Mouse (Mus musculus) hindbrain, embryonic 15.5 days (tissue): Measurements from ENCODE around the gene Phf23. TPM values are rescaled to one million over a fixed set of nuclear protein-coding genes. Genes with fewer than 3 reads are reported as not detected.
A peak's percentile ranks its signal among the peaks of the same experiment; 100 is the strongest.
"Not testable (repeated sequence)": the region's sequence is repeated elsewhere in the genome, so short reads cannot be mapped to it uniquely, and the experiment has no call there.

Source experiments
- ATAC-seq: fragments of 200-750 bp; cut with Nextera tagmentation; 2 replicates; pipeline ENCODE4 v1.8.0; 2017; ENCODE audit warnings: low read depth, moderate number of reproducible peaks, moderate TSS enrichment; ENCODE audit not compliant: low FRiP score
- H3K27ac ChIP-seq: fragments of 300-500 bp; sonication (generic); replicated peaks from 2 replicates; pipeline ENCODE4 v1.5.1; 2015; ENCODE audit warnings: mild to moderate bottlenecking, inconsistent platforms
- H3K27me3 ChIP-seq: fragments of 300-500 bp; sonication (generic); 2 replicates; pipeline ENCODE4 v1.6.1; 2015; ENCODE audit warnings: control low read depth, inconsistent platforms
- H3K36me3 ChIP-seq: fragments of 300-500 bp; sonication (generic); 2 replicates; pipeline ENCODE4 v1.6.1; 2015; ENCODE audit warnings: control low read depth, inconsistent platforms
- H3K4me1 ChIP-seq: fragments of 300-500 bp; sonication (generic); replicated peaks from 2 replicates; pipeline ENCODE4 v1.6.1; 2015; ENCODE audit warnings: control low read depth, inconsistent platforms
- H3K4me2 ChIP-seq: fragments of 300-500 bp; sonication (generic); 2 replicates; pipeline ENCODE4 v1.6.1; 2015; ENCODE audit warnings: moderate library complexity, mild to moderate bottlenecking, inconsistent platforms
- H3K4me3 ChIP-seq: fragments of 300-500 bp; sonication (generic); 2 replicates; pipeline ENCODE4 v1.5.1; 2015; ENCODE audit warnings: mild to moderate bottlenecking, inconsistent platforms
- H3K9ac ChIP-seq: fragments of 300-500 bp; sonication (generic); 2 replicates; pipeline ENCODE4 v1.6.1; 2015; ENCODE audit warnings: inconsistent platforms
- H3K9me3 ChIP-seq: fragments of 300-500 bp; sonication (generic); 2 replicates; pipeline ENCODE4 v1.6.1; 2016; ENCODE audit warnings: control low read depth, inconsistent platforms
- WGBS: fragments of 180-500 bp; shearing (Covaris S2); methylation state at CpG from one replicate; pipeline ENCODE4 v1.1.7; 2015; 5-methylcytosine and 5-hydroxymethylcytosine counted together
- polyA plus RNA-seq: library from polyadenylated mRNA; unstranded; fragments of >200 nt; fragmentation: Nextera tagmentation; extraction: Ambion mirVana; gene quantifications from 2 replicates; pipeline ENCODE4 v1.2.1, GENCODE M21; 2015

Gene Phf23
- polyA plus RNA-seq = 56.1 and 62.2 TPM in 2 replicates

DNA sequence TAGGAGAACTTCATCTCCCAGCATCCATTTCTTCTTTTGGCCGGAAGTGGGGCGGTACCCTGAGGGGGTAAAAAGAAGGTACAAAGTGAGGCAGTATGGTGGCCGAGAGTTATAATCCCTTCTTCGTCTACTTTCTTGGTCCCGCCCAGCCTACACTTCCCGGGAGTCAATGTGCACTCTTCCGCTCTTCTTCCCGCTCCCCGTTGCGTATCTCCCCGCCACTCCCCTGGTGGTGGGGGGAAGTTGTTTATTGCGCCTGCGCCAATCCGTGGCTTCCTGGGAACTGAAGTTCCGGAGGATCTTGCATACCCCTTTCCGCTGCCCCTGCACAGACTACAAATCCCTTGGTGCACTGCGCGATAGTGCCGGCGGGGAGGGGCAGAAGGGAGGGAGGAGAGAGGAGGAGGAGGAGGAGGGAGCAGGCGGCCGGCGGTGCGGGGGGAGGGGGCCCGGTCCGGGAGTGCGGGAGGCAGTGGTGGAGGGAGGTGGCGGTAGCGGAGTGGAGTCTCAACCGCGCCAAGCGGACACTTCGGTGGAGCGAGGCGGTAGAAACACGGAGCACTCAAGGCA is at the start of gene Phf23:
Gene Phf23 (plus strand): TSS at position 387 of the 570 bp plus-strand sequence.
- peak within 1 kb of the TSS; percentile 94 for H3K4me3 ChIP-seq
- no peaks in the 10 kb centered on the region for H3K27me3 ChIP-seq
- peaks cover 30% of the 10 kb centered on the region for H3K36me3 ChIP-seq
- peak; percentile 85 for ATAC-seq
- H3K4me1 ChIP-seq = peaks cover 53% of the 10 kb centered on the region
- peak within 1 kb of the TSS; percentile 83 for H3K9ac ChIP-seq
- 1% methylated on average over 34 of the region's 36 CpGs for WGBS
- peak within 1 kb of the TSS; percentile 96 for H3K27ac ChIP-seq
- H3K4me2 ChIP-seq = peak within 1 kb of the TSS; percentile 80
- no peaks in the 10 kb centered on the region for H3K9me3 ChIP-seq

DNA sequence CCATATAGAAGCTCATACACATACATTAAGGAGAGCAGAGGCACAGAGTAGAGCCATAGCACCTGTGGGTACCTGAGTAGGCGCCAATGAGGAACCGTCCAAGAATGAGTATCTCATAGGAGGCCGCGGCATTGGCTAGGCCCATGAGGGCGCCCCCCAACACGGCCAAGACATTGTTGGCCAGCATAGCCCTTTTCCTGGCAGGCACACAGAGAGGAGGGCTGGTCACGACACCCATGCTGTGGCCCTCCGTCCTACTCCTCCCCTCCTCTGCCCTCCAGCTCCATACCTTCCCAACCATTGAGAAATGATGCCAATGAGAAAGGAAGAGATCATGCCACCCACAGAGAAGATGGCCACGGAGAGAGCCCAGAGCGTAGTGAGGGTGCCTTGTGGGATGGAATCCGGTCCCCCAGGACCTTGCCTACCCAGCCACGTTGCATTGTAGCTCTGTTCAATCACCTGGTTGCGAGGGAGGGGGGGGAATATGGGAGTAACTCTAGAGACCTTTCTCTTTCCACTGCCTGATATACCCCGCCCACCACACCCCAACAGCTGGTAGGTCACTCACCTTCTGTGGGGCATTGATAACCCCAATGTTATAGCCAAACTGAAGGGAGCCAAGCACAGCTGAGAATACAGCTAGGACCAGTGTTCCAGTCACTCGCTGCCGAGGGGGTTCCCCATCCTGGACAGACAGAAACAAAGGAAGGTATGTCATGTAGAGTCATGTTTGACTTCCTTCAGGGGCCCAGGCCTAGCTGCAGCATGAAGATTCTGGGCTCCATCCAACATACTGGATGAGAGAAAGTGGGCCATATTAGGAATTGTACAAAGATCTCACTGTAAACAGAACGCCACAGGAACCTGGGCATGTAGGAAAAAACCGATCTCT is 49.3 kb upstream of the Phf23 start:
- Histone ChIP-seq H3K36me3 (no peaks in the 10 kb centered on the region), H3K4me3 (no peak overlapping the region), H3K27me3 (no peaks in the 10 kb centered on the region), H3K9ac (no peak overlapping the region), H3K9me3 (no peaks in the 10 kb centered on the region), H3K4me2 (no peak overlapping the region), H3K27ac (no peak overlapping the region), H3K4me1 (peaks cover 16% of the 10 kb centered on the region)
- ATAC-seq = no peak
- WGBS = 88% methylated on average over 18 of the region's 18 CpGs

DNA sequence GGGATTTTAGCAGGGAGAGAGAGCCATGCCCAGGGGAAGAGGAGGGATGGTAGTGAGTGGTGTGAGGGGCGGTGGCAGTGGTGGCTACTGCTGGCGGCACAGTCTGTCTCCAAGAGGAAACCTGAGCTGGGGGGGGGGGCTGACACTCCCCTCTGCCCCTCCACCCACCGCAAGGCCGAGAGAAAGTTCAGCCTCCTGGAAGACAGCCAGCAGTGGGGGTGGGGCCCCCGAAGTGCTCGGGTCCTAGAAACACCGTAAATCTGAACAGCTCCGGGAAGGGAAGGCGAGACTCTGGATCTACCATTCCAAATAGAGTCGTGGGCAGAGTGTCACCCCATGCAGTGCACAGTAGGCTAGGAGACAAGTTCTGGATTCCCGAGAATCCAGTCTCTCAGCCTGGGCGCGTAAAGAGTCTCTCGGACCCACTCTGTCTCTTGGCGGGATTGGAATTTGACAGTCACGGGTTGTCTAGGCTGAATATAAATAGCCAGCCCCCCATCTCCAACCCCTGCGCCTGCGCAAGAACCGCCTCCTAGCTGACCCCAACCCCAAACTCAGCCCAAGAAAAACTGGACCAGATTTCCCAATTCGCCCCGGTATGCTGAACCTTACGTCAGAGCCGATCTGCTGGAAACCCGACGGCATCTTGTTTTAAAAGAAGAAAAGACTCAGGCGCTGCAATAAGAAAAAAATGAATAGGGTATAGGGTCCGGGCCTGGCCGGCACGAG is 48.1 kb upstream of the Phf23 start:
- H3K4me1 ChIP-seq = peaks cover 16% of the 10 kb centered on the region
- H3K36me3 ChIP-seq = no peaks in the 10 kb centered on the region
- H3K4me2 ChIP-seq = peak overlapping the region; percentile 56
- no peaks in the 10 kb centered on the region for H3K9me3 ChIP-seq
- H3K27ac ChIP-seq = 0 out of 2 replicates have a peak overlapping the region, but pooled peaks have one; percentile 31
- ATAC-seq = peak; percentile 16; the same call in 1 of the 2 replicates
- H3K4me3 ChIP-seq = peak overlapping the region; percentile 44
- 4% methylated on average over 29 of the region's 29 CpGs for WGBS
- no peaks in the 10 kb centered on the region for H3K27me3 ChIP-seq
- 0 out of 2 replicates have a peak overlapping the region, but pooled peaks have one; percentile 18 for H3K9ac ChIP-seq

DNA sequence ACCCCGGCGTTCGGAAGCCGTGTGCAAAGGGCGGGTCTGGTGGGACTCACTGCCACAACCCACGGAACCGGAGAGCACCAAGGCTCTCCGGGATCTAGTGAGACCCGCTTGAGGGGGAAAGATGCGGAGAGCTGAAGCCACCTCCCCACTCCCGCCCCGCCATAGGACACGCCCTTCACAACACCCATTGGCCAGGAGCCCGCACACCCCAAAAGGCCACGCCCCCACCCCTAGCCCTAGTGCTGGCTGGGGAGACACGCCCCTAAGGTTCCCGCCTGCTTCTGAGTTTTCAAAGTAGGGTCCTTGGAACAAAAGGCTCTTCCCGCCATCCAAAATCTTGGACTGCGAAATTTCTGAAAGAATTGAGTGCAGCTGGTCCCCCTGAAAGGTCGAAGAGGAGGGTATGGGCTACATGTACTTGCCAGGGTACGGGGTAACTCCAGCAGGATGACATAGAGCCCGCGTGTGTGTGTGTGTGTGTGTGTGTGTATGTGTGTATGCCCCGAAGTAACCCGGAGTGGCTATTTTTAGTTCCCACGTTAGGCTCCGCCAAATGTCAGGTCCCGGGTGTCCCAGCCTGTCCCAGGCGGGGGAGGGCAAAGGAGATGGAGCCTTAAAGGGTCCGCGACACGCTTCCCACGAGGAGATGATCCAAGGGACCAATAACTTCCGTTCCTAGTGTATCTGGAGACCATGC is 47.4 kb upstream of the Phf23 start, which contains the start of gene Slc2a4:
Gene Slc2a4 (minus strand): TSS at position 123 of the 697 bp plus-strand sequence.
- Histone ChIP-seq H3K9ac (0 out of 2 replicates have a peak within 1 kb of the TSS, but pooled peaks have one; percentile 18), H3K4me3 (peak within 1 kb of the TSS; percentile 44), H3K27me3 (no peaks in the 10 kb centered on the region), H3K9me3 (no peaks in the 10 kb centered on the region), H3K4me1 (peaks cover 16% of the 10 kb centered on the region), H3K27ac (0 out of 2 replicates have a peak within 1 kb of the TSS, but pooled peaks have one; percentile 31), H3K4me2 (peak within 1 kb of the TSS; percentile 56), H3K36me3 (no peaks in the 10 kb centered on the region)
- WGBS = under 1% methylated on average over 34 of the region's 34 CpGs
- peak; percentile 88 for ATAC-seq

DNA sequence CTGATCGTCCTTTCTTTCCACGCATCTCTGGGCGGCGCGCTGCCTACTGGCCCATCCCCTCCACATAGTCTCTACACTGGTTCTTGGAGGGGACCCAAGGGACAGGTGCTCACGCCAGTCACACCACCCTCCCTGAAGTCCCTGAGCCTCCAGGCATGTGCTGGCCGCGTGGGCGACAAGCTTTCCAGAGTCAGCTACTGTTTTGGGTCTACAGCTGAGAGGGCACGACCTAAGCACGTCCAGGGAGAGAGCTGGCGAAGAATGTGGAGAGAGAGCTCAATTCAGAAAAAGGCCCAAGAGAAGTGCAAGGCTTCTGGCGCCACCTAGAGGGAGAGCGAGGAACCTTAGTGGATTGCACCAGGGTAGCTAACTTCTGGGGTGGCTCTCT is 46.8 kb upstream of the Phf23 start:
- H3K9ac ChIP-seq = no peak overlapping the region
- WGBS = under 1% methylated on average over 14 of the region's 14 CpGs
- H3K4me3 ChIP-seq = peak overlapping the region; percentile 44
- H3K27me3 ChIP-seq = 0 out of 2 replicates have a peak, but pooled peaks cover 2% of the 10 kb centered on the region
- no peak overlapping the region for H3K27ac ChIP-seq
- ATAC-seq = peak; percentile 46; the same call in 1 of the 2 replicates
- peaks cover 16% of the 10 kb centered on the region for H3K4me1 ChIP-seq
- H3K36me3 ChIP-seq = no peaks in the 10 kb centered on the region
- no peaks in the 10 kb centered on the region for H3K9me3 ChIP-seq
- peak overlapping the region; percentile 56 for H3K4me2 ChIP-seq

DNA sequence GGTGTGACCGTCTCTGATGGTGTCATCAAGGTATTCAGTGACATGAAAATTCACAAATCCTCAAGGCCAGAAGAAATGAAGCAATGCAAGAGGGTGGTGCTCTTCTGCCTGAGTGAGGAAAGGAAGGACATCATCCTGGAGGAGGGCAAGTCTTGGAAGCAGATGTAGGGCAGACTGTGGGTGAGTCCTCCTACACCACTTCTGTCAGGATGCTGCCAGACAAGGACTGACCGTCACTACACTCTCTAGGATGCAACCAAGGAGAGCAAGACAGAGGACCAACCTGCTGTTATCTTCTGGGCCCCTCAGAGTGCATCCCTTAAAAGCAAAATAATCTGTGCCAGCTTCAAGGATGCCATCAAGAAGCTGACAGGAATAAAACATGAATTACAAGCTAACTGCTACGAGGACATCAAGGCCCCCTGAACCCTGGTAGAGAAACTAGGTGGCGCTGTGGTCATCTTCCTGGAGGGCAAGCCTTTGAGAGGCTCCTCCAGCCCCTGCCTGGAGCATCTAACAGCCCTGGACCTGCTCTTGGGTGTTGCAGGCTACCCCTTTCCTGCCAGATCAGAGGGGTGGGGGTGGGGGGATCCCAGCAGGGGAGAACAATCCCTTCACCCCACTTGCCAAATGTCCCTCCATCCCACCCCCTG is 44.6 kb upstream of the Phf23 start:
- ATAC-seq = no peak
- Histone ChIP-seq H3K4me3 (no peak overlapping the region), H3K27me3 (0 out of 2 replicates have a peak, but pooled peaks cover 2% of the 10 kb centered on the region), H3K4me1 (peaks cover 16% of the 10 kb centered on the region), H3K27ac (no peak overlapping the region), H3K36me3 (no peaks in the 10 kb centered on the region), H3K9me3 (no peaks in the 10 kb centered on the region), H3K4me2 (no peak overlapping the region), H3K9ac (no peak overlapping the region)
- WGBS = 43% methylated on average over 4 of the region's 4 CpGs

DNA sequence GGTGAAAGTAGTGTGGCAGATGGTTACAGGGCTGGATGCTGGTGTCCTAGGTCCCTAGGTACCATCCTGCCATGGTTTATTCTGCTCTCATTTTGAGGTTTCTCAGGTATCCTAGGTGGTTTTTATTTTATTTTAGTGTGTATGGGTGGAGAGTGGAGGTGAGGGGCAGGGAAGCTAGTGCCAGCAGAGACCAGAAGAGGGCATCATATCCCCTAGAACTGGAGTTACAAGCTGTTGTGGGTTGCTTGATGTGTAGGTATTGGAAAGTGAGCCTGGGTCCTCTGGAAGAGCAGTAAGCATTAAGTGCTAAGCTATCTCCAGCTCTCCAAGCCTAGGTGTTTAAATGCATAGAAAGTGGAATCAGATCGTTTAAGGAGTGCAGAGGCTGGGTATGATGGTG is 43.3 kb upstream of the Phf23 start:
- 0 out of 2 replicates have a peak, but pooled peaks cover 2% of the 10 kb centered on the region for H3K27me3 ChIP-seq
- H3K4me3 ChIP-seq = no peak overlapping the region
- no peaks in the 10 kb centered on the region for H3K36me3 ChIP-seq
- 68% methylated on average over 1 of the region's 1 CpGs for WGBS
- no peak overlapping the region for H3K27ac ChIP-seq
- H3K4me1 ChIP-seq = peaks cover 16% of the 10 kb centered on the region
- H3K9ac ChIP-seq = no peak overlapping the region
- no peak overlapping the region for H3K4me2 ChIP-seq
- ATAC-seq = no peak
- H3K9me3 ChIP-seq = no peaks in the 10 kb centered on the region

DNA sequence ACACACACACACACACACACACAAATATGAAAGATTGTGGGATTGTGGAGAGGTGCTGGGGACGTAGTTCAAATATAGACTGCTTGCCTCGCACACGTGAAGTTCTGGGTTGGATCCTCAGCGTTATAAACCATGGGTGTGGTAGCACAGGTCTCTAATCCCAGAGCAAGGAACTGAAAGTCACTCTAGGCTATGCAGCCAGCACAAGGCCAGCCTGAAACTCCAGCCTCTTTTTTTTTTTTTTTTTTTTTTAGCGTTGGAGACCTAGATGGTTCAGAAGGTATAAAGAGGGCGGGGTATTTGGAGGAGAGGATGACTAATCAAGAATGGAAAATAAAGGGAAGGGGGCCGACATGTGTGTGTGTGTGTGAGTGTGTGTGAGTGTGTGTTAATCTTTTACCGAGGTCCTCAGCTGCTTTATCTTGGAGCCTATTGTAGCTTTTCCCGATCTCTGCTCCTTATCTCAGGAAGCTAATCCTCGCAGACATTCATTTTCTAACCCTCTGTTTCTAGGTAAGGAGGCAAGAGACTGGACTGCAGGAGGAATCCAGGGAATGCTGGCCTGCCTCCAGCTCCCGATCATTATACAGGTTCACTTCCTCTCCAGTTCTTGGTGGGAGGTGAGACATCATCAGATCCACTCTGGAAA is 42.2 kb upstream of the Phf23 start:
- Histone ChIP-seq H3K27ac (no peak overlapping the region), H3K4me1 (peaks cover 5% of the 10 kb centered on the region), H3K4me3 (no peak overlapping the region), H3K9me3 (no peaks in the 10 kb centered on the region), H3K36me3 (no peaks in the 10 kb centered on the region), H3K9ac (no peak overlapping the region), H3K4me2 (no peak overlapping the region), H3K27me3 (0 out of 2 replicates have a peak, but pooled peaks cover 2% of the 10 kb centered on the region)
- ATAC-seq = no peak
- WGBS = 66% methylated on average over 11 of the region's 11 CpGs

DNA sequence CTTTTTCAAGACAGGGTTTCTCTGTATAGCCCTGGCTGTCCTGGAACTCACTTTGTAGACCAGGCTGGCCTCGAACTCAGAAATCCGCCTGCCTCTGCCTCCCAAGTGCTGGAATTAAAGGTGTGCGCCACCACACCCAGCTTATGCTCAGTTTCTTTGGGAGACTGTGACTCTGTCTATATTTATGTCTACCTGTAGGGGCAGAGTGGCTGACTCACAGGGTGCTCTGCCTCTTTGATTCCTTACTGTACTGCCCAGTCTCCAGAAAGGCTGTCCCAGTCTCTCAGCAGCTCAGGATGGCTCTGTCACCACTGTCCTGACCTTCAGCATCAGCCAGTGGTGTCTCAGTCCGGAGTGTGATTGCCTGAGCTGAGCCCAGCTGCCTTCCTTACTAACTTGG is 40.0 kb upstream of the Phf23 start:
- not testable (repeated sequence) for H3K4me3 ChIP-seq, H3K36me3 ChIP-seq, ATAC-seq, H3K4me1 ChIP-seq, H3K9me3 ChIP-seq, H3K27me3 ChIP-seq, H3K9ac ChIP-seq, H3K27ac ChIP-seq, H3K4me2 ChIP-seq
- WGBS = 73% methylated on average over 4 of the region's 4 CpGs

DNA sequence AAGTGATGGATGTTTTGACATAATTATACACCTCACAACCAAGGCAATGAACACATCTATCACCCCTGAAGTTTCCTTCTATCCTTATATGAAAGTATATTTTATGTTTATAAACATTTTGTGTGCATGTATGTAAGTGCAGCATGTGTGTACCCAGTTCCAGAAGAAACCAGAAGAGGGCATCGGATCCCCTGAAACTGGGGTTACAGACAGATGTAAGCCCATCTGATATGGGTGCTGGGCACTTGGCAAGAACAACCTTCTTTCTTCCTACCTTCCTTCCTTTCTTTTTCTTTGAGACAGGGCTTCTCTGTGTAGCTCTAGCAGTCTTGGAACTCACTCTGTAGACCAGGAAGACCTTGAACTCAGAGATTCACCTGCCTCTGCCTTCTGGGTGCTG is 39.4 kb upstream of the Phf23 start:
- H3K4me3 ChIP-seq = no peak overlapping the region
- no peaks in the 10 kb centered on the region for H3K4me1 ChIP-seq
- H3K27ac ChIP-seq = no peak overlapping the region
- H3K9ac ChIP-seq = no peak overlapping the region
- no peaks in the 10 kb centered on the region for H3K9me3 ChIP-seq
- H3K27me3 ChIP-seq = peaks cover 2% of the 10 kb centered on the region; the same call in 1 of the 2 replicates
- H3K36me3 ChIP-seq = no peaks in the 10 kb centered on the region
- ATAC-seq = no peak
- no peak overlapping the region for H3K4me2 ChIP-seq
- 77% methylated on average over 1 of the region's 1 CpGs for WGBS
